7 mouse cellular contexts compared by ENCODE assay signal in the genomic region with DNA sequence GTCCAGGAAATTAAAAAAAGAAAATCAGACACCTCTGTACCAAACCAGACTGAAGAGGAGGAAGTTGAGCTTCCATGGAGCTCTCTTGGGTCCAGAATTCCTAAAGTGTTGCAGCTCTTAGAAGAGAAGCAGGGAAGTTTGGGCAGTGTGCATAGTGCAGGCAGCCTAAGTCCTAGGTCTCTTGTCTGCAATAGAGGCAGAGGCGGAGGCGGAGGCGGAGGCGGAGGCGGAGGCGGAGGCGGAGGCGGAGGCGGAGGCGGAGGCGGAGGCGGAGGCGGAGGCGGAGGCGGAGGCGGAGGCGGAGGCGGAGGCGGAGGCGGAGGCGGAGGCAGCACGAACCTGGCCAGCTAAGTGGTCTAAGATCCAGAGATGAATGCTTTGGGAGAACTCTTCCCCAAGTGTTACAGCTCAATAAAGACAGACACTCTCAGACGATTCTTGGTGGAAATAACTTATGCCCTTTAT. TPM values are rescaled to one million over a fixed set of nuclear protein-coding genes. Genes with fewer than 3 reads are reported as not detected.
A peak's percentile ranks its signal among the peaks of the same experiment; 100 is the strongest.
DNase-seq lines count a peak whose midpoint lies in the region; ATAC-seq lines count a peak whose summit lies in the region.

No protein-coding gene starts in this region.

- no peak overlapping the region; the same call in 1 of the 2 replicates for H3K4me3 ChIP-seq in embryonic facial prominence, embryonic 10.5 days
- H3K4me3 ChIP-seq in heart, embryonic 14.5 days (ENCODE audit: control insufficient read depth in 1 of 2, insufficient read depth in 1 of 2, low read depth in 1 of 2, low read length in 2 of 2), result no peak overlapping the region; a peak in 1 of 4 replicates
- H3K4me3 ChIP-seq in kidney, embryonic 14.5 days (ENCODE audit: low read length), result no peak overlapping the region
- H3K4me3 ChIP-seq in stomach, embryonic 15.5 days (replicated peaks), result no peak overlapping the region

- H3K4me2 ChIP-seq in heart, embryonic 14.5 days (ENCODE audit: low read length), result peak overlapping the region; percentile 42
- H3K4me2 ChIP-seq in kidney, embryonic 14.5 days (replicated peaks; ENCODE audit: low read depth, low read length), result peak overlapping the region; percentile 27
- H3K4me2 ChIP-seq in stomach, embryonic 15.5 days, result peak overlapping the region; percentile 32

- no peak for ATAC-seq in heart, embryonic 14.5 days (ENCODE audit: insufficient number of reproducible peaks, insufficient read depth, low FRiP score, low read depth)
- peak; percentile 75 for ATAC-seq in kidney, embryonic 14.5 days (ENCODE audit: low FRiP score, low TSS enrichment)
- no peak for ATAC-seq in stomach, embryonic 15.5 days (ENCODE audit: insufficient read depth, low FRiP score, low read depth)

- DNase-seq in urinary bladder, postnatal 14 days (ENCODE audit: low spot score), result peak; percentile 80
- no peak for DNase-seq in urinary bladder, adult 2 months (ENCODE audit: low spot score)
- peak; percentile 21 for DNase-seq in embryonic facial prominence, embryonic 10.5 days (ENCODE audit: low spot score)
- peak; percentile 81 for DNase-seq in lung, postnatal 10 days

- H3K27ac ChIP-seq in embryonic facial prominence, embryonic 10.5 days (replicated peaks), result 0 out of 2 replicates have a peak overlapping the region, but pooled peaks have one; percentile 7
- H3K27ac ChIP-seq in heart, embryonic 14.5 days (replicated peaks in 1 of 2; ENCODE audit: control insufficient read depth in 1 of 2, insufficient read depth in 1 of 2, low read depth in 2 of 2, low read length in 2 of 2), result no peak overlapping the region
- H3K27ac ChIP-seq in kidney, embryonic 14.5 days (ENCODE audit: low read depth, low read length), result peak overlapping the region; percentile 86
- H3K27ac ChIP-seq in stomach, embryonic 15.5 days, result peak overlapping the region; percentile 84

- H3K27me3 ChIP-seq in embryonic facial prominence, embryonic 10.5 days (replicated peaks; ENCODE audit: low read depth, poor library complexity, severe bottlenecking), result no peaks in the 10 kb centered on the region
- H3K27me3 ChIP-seq in heart, embryonic 14.5 days (ENCODE audit: control insufficient read depth, insufficient read depth, low read length), result no peaks in the 10 kb centered on the region
- H3K27me3 ChIP-seq in kidney, embryonic 14.5 days (ENCODE audit: control insufficient read depth, insufficient read depth, low read length), result no peaks in the 10 kb centered on the region
- no peaks in the 10 kb centered on the region for H3K27me3 ChIP-seq in stomach, embryonic 15.5 days (replicated peaks)

- peak overlapping the region; percentile 41; the same call in 1 of the 2 replicates for H3K9ac ChIP-seq in heart, embryonic 14.5 days (ENCODE audit: low read length)
- H3K9ac ChIP-seq in kidney, embryonic 14.5 days (ENCODE audit: low read depth, low read length), result no peak overlapping the region; the same call in 1 of the 2 replicates
- H3K9ac ChIP-seq in stomach, embryonic 15.5 days, result no peak overlapping the region

- 5% methylated on average over 23 of the region's 23 CpGs for WGBS in embryonic facial prominence, embryonic 10.5 days
- whole genome bisulfite sequencing in heart, embryonic 14.5 days, result under 1% methylated on average over 8 of the region's 23 CpGs
- 1% methylated on average over 15 of the region's 23 CpGs for WGBS in kidney, embryonic 14.5 days
- WGBS in stomach, embryonic 15.5 days, result under 1% methylated on average over 11 of the region's 23 CpGs

- no peaks in the 10 kb centered on the region for H3K9me3 ChIP-seq in embryonic facial prominence, embryonic 10.5 days
- no peaks in the 10 kb centered on the region for H3K9me3 ChIP-seq in heart, embryonic 14.5 days (ENCODE audit: control insufficient read depth, low read length)
- H3K9me3 ChIP-seq in kidney, embryonic 14.5 days (ENCODE audit: control insufficient read depth, low read length), result no peaks in the 10 kb centered on the region
- H3K9me3 ChIP-seq in stomach, embryonic 15.5 days, result no peaks in the 10 kb centered on the region

- H3K36me3 ChIP-seq in embryonic facial prominence, embryonic 10.5 days (replicated peaks), result no peaks in the 10 kb centered on the region
- H3K36me3 ChIP-seq in heart, embryonic 14.5 days (ENCODE audit: control insufficient read depth, insufficient read depth, low read length), result no peaks in the 10 kb centered on the region
- H3K36me3 ChIP-seq in kidney, embryonic 14.5 days (ENCODE audit: control insufficient read depth, insufficient read depth, low read length), result no peaks in the 10 kb centered on the region
- H3K36me3 ChIP-seq in stomach, embryonic 15.5 days, result no peaks in the 10 kb centered on the region

- H3K4me1 ChIP-seq in embryonic facial prominence, embryonic 10.5 days, result peaks cover 26% of the 10 kb centered on the region
- H3K4me1 ChIP-seq in heart, embryonic 14.5 days (ENCODE audit: control insufficient read depth in 2 of 2, insufficient read depth in 2 of 2, low read length in 2 of 2), result peaks cover 22 to 26% of the 10 kb centered on the region in 2 experiments
- peaks cover 33% of the 10 kb centered on the region for H3K4me1 ChIP-seq in kidney, embryonic 14.5 days (ENCODE audit: control insufficient read depth, insufficient read depth, low read length)
- peaks cover 54% of the 10 kb centered on the region for H3K4me1 ChIP-seq in stomach, embryonic 15.5 days

RNA-seq across cellular contexts. Expression of a gene that starts 12.7 kb away (rescaled TPM):
- 377 and 428 TPM in 2 replicates for polyA plus RNA-seq in urinary bladder, adult 2 months (2012; rRNA removed)
- 2.6 and 4.0 TPM in 2 replicates for polyA plus RNA-seq in embryonic facial prominence, embryonic 10.5 days (2016; fragmentation: Nextera tagmentation; extraction: Ambion mirVana)
- polyA plus RNA-seq in heart, embryonic 14.5 days (2014; fragmentation: Nextera tagmentation; extraction: Ambion mirVana), result 5.3 and 5.5 TPM in 2 replicates
- polyA plus RNA-seq in kidney, embryonic 14.5 days (2014; fragmentation: Nextera tagmentation; extraction: Ambion mirVana), result 14.5 and 17.1 TPM in 2 replicates
- polyA plus RNA-seq in stomach, embryonic 15.5 days (2015; fragmentation: Nextera tagmentation; extraction: Ambion mirVana), result 14.1 and 15.9 TPM in 2 replicates

RNA-seq across cellular contexts. Expression of a gene that starts 24.1 kb away (rescaled TPM):
- polyA plus RNA-seq in urinary bladder, adult 2 months (2012; rRNA removed), result 1.8 and 2.1 TPM in 2 replicates
- 29.6 and 38.1 TPM in 2 replicates for polyA plus RNA-seq in embryonic facial prominence, embryonic 10.5 days (2016; fragmentation: Nextera tagmentation; extraction: Ambion mirVana)
- polyA plus RNA-seq in heart, embryonic 14.5 days (2014; fragmentation: Nextera tagmentation; extraction: Ambion mirVana), result 28.3 and 28.4 TPM in 2 replicates
- 28.1 and 33.0 TPM in 2 replicates for polyA plus RNA-seq in kidney, embryonic 14.5 days (2014; fragmentation: Nextera tagmentation; extraction: Ambion mirVana)
- polyA plus RNA-seq in stomach, embryonic 15.5 days (2015; fragmentation: Nextera tagmentation; extraction: Ambion mirVana), result 25.9 and 26.7 TPM in 2 replicates

Comparison
In these comparisons a context has a peak if more than half of its experiments do, and no peak if none do; other contexts are left out.
1. H3K27ac ChIP-seq: peak in embryonic facial prominence, embryonic 10.5 days (single experiment), kidney, embryonic 14.5 days (single experiment) and stomach, embryonic 15.5 days (single experiment); none in heart, embryonic 14.5 days (0 of 2).
2. RNA of a gene that starts 12.7 kb away (polyA plus RNA-seq): 377 to 428 TPM in urinary bladder, adult 2 months; 14.5 to 17.1 TPM in kidney, embryonic 14.5 days, 14.1 to 15.9 TPM in stomach, embryonic 15.5 days, 5.3 to 5.5 TPM in heart, embryonic 14.5 days and 2.6 to 4.0 TPM in embryonic facial prominence, embryonic 10.5 days; every median in the first group is over 10 times any median in the second.
3. Peak in every context shown above with its lines, with median percentiles within 50 percentile points of each other: H3K4me2 ChIP-seq.